Mouse (Mus musculus) spleen, adult 2 months (tissue): ENCODE measurements at regions not wholly inside any gene's neighbourhood (a gene's known extent, or its start where the extent isn't known, plus 50 kb on each side); places are given as distances from the start of the nearest gene placed in this dataset.
A peak's percentile ranks its signal among the peaks of the same experiment; 100 is the strongest.

ENCODE experiments used
- DNase-seq, 2 experiments: peaks; one replicate each; pipeline versions ENCODE4 v3.0.0 to v3.0.0-alpha.2; 2012 to 2021; ENCODE audit warnings: low spot score in 2 of 2, low read depth in 1 of 2
- H3K27ac ChIP-seq: fragments of 200-500 bp; 2 replicates; pipeline ENCODE4 v1.5.1; 2012; ENCODE audit warnings: low read length, inconsistent platforms; ENCODE audit not compliant: insufficient read depth
- H3K27me3 ChIP-seq: fragments of 200-500 bp; 2 replicates; pipeline ENCODE4 v1.6.1; 2012; ENCODE audit warnings: mild to moderate bottlenecking, moderate library complexity, low read length, inconsistent platforms; ENCODE audit not compliant: control insufficient read depth, insufficient read depth
- H3K36me3 ChIP-seq: fragments of 200-500 bp; 2 replicates; pipeline ENCODE4 v1.6.1; 2012; ENCODE audit warnings: mild to moderate bottlenecking, low read length, inconsistent platforms; ENCODE audit not compliant: control insufficient read depth, insufficient read depth
- H3K4me1 ChIP-seq: fragments of 200-500 bp; 2 replicates; pipeline ENCODE4 v1.6.1; 2011; ENCODE audit warnings: inconsistent platforms; ENCODE audit not compliant: control insufficient read depth, insufficient read depth, insufficient read length
- H3K4me3 ChIP-seq: fragments of 200-500 bp; 2 replicates; pipeline ENCODE4 v1.5.1; 2011; ENCODE audit warnings: mild to moderate bottlenecking, inconsistent platforms; ENCODE audit not compliant: insufficient read depth, insufficient read length; ENCODE audit errors: extremely low read depth
- CTCF ChIP-seq: fragments of 200-500 bp; IDR thresholded peaks from 2 replicates; pipeline ENCODE4 v1.5.1; 2011; ENCODE audit warnings: mild to moderate bottlenecking, inconsistent platforms; ENCODE audit not compliant: insufficient read depth, insufficient read length, insufficient replicate concordance; ENCODE audit errors: extremely low read depth
- POLR2A ChIP-seq: fragments of 200-500 bp; IDR thresholded peaks from 2 replicates; pipeline ENCODE4 v1.6.1; 2011; ENCODE audit warnings: low read depth, low read length, inconsistent platforms
- WGBS: fragments of 180-500 bp; shearing (Covaris S2); methylation state at CpG from one replicate; pipeline ENCODE4 v1.1.7; 2018; 5-methylcytosine and 5-hydroxymethylcytosine counted together

DNA sequence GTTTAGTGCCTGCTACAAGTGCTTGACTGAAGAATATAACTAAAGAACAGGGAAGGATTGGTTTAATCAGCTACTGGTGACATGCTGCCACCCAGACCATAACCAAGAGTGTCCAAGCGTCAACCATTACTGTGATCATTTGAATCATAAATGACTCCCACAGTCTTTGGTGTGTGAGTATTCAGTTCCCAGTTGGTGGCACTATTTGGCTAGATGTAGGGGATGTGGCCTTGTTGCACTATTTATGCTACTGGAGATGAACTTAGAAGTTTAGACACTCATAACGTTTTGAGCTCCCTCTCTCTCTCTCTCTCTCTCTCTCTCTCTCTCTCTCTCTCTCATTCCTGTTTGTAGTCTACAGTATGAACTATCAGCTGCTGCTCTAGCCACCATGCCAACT, 238.4 kb upstream of the Lrrc3b start:
- DNase-seq = no peak
- H3K36me3 ChIP-seq = no peaks in the 10 kb centered on the region
- H3K27ac ChIP-seq = no peak overlapping the region
- TF ChIP-seq CTCF (no peak), POLR2A (no peak)
- H3K4me1 ChIP-seq = peaks cover 2% of the 10 kb centered on the region; the same call in 1 of the 2 replicates
- no peaks in the 10 kb centered on the region for H3K27me3 ChIP-seq
- 68% methylated on average over 2 of the region's 2 CpGs for WGBS
- H3K4me3 ChIP-seq = no peak overlapping the region

DNA sequence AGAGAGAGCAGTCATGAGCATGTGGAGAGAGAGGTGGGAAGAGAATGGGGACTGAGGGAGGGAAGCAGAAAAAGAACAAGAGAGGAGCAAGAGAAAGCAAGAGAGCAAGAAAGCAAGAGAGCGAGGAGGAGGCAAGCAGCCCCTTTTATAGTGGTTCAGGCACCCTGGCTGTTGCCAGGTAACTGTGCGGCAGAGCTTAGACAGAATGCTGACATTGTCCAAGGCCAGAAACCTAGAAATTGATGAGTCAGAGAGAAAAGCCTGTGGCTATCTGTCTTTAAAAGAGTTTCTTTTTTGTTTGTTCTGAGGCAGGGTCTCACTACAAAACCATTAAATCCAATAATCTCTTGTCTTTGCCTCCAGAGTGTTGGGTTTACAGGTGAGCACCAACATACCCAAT, 240.7 kb upstream of the Lrrc3b start:
- Histone ChIP-seq H3K4me3 (no peak overlapping the region), H3K27me3 (no peaks in the 10 kb centered on the region), H3K27ac (no peak overlapping the region), H3K36me3 (no peaks in the 10 kb centered on the region), H3K4me1 (peaks cover 2% of the 10 kb centered on the region; the same call in 1 of the 2 replicates)
- WGBS = 88% methylated on average over 2 of the region's 2 CpGs
- TF ChIP-seq CTCF (no peak), POLR2A (no peak)
- DNase-seq = no peak

DNA sequence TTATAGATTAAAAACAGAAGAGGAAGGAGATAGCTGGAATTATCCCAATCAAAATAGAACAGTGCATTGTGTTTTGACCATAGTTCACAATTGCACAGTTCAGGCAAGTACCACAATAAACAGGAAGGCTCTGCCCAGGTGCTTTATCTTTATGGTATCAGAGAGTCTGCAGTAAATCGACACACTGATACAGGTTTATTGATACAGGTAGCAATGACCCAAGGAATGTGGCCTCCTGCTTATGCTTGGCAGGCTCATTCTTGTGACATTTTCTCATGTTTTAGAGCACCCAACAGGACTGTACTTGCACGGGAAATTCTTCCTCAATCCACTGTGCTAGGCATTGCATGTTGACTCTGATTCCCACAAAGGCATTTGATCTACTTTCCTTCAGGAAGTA, 259.2 kb upstream of the Lrrc3b start:
- no peak for TF ChIP-seq POLR2A
- TF ChIP-seq CTCF = no peak
- WGBS = 67% methylated on average over 2 of the region's 2 CpGs

DNA sequence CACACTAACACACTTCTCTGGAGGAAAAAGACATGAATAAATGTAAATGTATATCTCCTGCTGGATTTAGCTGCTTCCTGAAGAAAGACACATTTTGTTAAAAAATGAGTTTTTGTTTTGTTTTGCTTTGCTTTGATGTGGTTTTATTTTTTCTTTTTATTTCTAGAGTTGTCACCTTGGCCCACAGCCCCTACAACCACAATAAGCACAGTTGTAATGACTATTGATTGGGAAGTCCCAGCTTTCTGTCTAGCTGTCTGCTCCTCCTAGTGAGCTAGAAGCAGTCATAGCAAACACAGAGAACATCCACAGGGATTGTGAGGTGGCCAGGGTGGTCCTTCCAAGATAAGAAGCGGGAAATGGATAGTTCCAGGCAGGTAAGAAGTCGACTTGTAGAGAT, 259.8 kb upstream of the Lrrc3b start:
- WGBS = 86% methylated on average over 2 of the region's 2 CpGs
- no peak for DNase-seq

More for the DNA sequence above, 259.2 kb upstream of the Lrrc3b start:
- no peak for DNase-seq
- no peak overlapping the region for H3K27ac ChIP-seq
- H3K4me3 ChIP-seq = no peak overlapping the region
- no peaks in the 10 kb centered on the region for H3K27me3 ChIP-seq
- no peaks in the 10 kb centered on the region for H3K36me3 ChIP-seq
- no peaks in the 10 kb centered on the region for H3K4me1 ChIP-seq

DNA sequence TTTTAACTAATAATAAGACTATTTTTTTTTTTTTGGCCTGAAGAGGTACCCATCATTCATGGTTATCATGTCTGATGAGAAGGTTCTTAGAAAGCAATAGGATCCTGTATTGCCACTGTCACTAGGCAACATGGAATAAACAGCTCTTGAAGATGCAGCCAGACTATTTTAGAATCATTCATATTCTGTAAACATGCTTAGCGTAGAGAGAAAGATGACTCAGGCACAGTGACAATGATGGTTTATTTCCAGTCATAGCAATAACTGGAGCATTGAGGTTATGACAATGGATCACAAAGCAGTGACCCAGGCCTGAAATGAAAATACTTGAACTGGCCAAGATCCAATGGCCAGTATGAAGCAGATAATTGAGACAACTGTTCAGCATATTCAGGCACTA, 283.3 kb upstream of the Lrrc3b start:
- no peak for TF ChIP-seq CTCF
- no peak for TF ChIP-seq POLR2A
- H3K4me3 ChIP-seq = no peak overlapping the region
- 90% methylated on average over 1 of the region's 1 CpGs for WGBS
- H3K27ac ChIP-seq = no peak overlapping the region
- H3K4me1 ChIP-seq = no peaks in the 10 kb centered on the region
- DNase-seq = no peak
- H3K27me3 ChIP-seq = no peaks in the 10 kb centered on the region
- no peaks in the 10 kb centered on the region for H3K36me3 ChIP-seq

More for the DNA sequence above, 259.8 kb upstream of the Lrrc3b start:
- no peaks in the 10 kb centered on the region for H3K36me3 ChIP-seq
- H3K27ac ChIP-seq = no peak overlapping the region
- H3K27me3 ChIP-seq = no peaks in the 10 kb centered on the region
- TF ChIP-seq POLR2A (no peak), CTCF (no peak)
- H3K4me1 ChIP-seq = no peaks in the 10 kb centered on the region
- H3K4me3 ChIP-seq = no peak overlapping the region

DNA sequence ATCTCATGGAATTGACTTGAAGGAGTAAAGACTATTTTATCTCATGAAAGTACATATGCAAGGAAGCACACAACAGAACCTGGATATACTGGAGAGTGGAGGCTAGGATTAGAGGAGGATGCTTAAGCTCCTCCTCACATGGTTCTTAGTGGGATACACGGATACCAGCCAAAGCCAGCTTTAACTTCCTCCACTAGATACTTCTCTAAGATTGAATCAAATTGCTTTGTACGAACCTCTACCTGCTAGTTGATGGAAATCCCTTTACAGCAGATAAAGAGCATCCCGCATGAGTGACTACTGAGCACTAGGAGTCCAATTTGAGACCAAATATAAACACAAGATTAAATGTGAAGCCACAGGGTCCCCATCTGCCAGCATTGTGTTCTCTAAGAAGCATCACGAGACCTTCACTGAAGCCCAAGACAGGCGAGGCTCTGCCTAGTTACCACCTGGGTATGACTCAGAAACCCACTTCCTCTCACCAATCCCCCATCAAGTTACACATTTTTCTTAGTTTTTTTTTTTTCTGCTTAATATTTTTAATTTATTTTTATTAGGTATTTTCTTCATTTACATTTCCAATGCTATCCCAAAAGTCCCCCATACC, 307.9 kb upstream of the Lrrc3b start:
- WGBS = 25% methylated on average over 5 of the region's 5 CpGs
- no peaks in the 10 kb centered on the region for H3K4me1 ChIP-seq
- DNase-seq = peak; percentile 7 to 74

DNA sequence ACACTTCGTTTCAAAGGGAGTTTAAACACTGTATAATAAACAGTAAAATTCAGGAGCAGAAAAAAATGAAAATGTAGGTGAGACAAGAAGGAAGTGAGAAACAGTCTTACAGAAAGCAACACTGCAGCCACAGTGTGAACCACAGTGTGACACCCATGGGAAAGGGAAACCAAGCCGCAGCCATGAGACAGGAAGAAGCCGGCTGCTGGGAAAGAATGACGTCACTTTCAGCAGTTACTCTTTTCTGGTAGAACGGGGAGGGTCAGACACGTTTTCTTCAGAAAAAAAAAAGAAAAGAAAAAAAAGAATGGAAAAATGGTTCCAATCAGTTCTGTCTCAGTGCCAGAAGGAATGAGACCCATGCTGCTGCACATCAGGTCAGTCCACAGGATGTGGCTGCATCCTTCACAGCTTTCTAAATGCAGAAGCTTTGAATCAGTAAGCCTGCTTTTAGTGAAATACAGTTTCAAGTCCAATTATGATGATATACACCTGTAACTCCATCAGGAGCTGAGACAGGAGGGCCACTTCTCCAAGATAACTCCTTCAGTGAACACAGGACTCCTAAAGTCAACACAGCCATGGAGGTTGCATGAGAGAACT, 331.2 kb upstream of the Lrrc3b start:
- Histone ChIP-seq H3K27ac (peak overlapping the region; percentile 55; the same call in 1 of the 2 replicates), H3K36me3 (no peaks in the 10 kb centered on the region), H3K4me1 (peaks cover 4% of the 10 kb centered on the region; the same call in 1 of the 2 replicates), H3K27me3 (no peaks in the 10 kb centered on the region), H3K4me3 (peak overlapping the region; percentile 13; the same call in 1 of the 2 replicates)
- no peak for TF ChIP-seq CTCF
- no peak for TF ChIP-seq POLR2A
- WGBS = 6% methylated on average over 6 of the region's 6 CpGs
- peak; percentile 34 to 64 for DNase-seq

More for the DNA sequence above, 307.9 kb upstream of the Lrrc3b start:
- Histone ChIP-seq H3K27ac (no peak overlapping the region), H3K4me3 (no peak overlapping the region), H3K36me3 (no peaks in the 10 kb centered on the region), H3K27me3 (no peaks in the 10 kb centered on the region)
- no peak for TF ChIP-seq POLR2A
- no peak for TF ChIP-seq CTCF
